Mouse (Mus musculus): ENCODE data around the gene Atg9b.

Atg9b gene

GRCm38 (mm10) chr5:24350531-24351250 lies 41.3 kb downstream of the Atg9b start:
- DNase-seq (ENCODE audit: low read depth, low spot score): no peak

GRCm38 (mm10) chr5:24350073-24350472 lies 41.9 kb downstream of the Atg9b start:
- DNase-seq (ENCODE audit: low read depth, low spot score): no peak

GRCm38 (mm10) chr5:24348546-24348945 lies 43.4 kb downstream of the Atg9b start:
- no peak for DNase-seq (ENCODE audit: low read depth, low spot score)

GRCm38 (mm10) chr5:24348128-24348527 lies 43.8 kb downstream of the Atg9b start:
- DNase-seq (ENCODE audit: low read depth, low spot score): peak; percentile 50

GRCm38 (mm10) chr5:24347186-24347875 lies 44.6 kb downstream of the Atg9b start:
- no peak for DNase-seq (ENCODE audit: low read depth, low spot score)

GRCm38 (mm10) chr5:24346313-24346712 lies 45.6 kb downstream of the Atg9b start:
- DNase-seq (ENCODE audit: low read depth, low spot score): no peak

- no peak for DNase-seq (ENCODE audit: low read depth, low spot score)
These were observed 47.4 kb downstream of the Atg9b start for GRCm38 (mm10) chr5:24344477-24345051.

- no peak for DNase-seq (ENCODE audit: low read depth, low spot score)
These were observed 47.9 kb downstream of the Atg9b start for GRCm38 (mm10) chr5:24343977-24344436.

GRCm38 (mm10) chr5:24343379-24343778 lies 48.6 kb downstream of the Atg9b start:
- no peak for DNase-seq (ENCODE audit: low read depth, low spot score)

GRCm38 (mm10) chr5:24342966-24343365 lies 49.0 kb downstream of the Atg9b start:
- no peak for DNase-seq (ENCODE audit: low read depth, low spot score)

- DNase-seq (ENCODE audit: low read depth, low spot score): no peak
These were observed 49.6 kb downstream of the Atg9b start for GRCm38 (mm10) chr5:24342205-24342963.

GRCm38 (mm10) chr5:24337821-24338220 lies 54.1 kb downstream of the Atg9b start:
- no peak for DNase-seq (ENCODE audit: low read depth, low spot score)

- no peak for DNase-seq (ENCODE audit: low read depth, low spot score)
These were observed 54.6 kb downstream of the Atg9b start for GRCm38 (mm10) chr5:24337366-24337765.

- DNase-seq (ENCODE audit: low read depth, low spot score): no peak
These were observed 55.9 kb downstream of the Atg9b start for GRCm38 (mm10) chr5:24335888-24336511.

- no peak for DNase-seq (ENCODE audit: low read depth, low spot score)
These were observed 57.2 kb downstream of the Atg9b start for GRCm38 (mm10) chr5:24334749-24335148.

All from telencephalon, adult 2 months (tissue).